Mouse (Mus musculus) mesoderm, embryonic 11.5 days (tissue): ENCODE data around the gene 4930544D05Rik.

ENCODE experiments used
- DNase-seq: peaks from one replicate; pipeline ENCODE4 v3.0.0-alpha.2; 2012; ENCODE audit warnings: low read depth, low spot score

The 4930544D05Rik gene

GRCm38 (mm10) chr11:70656456-70656927 lies 40.8 kb downstream of the 4930544D05Rik start:
- peak; percentile 64 for DNase-seq

- peak; percentile 21 for DNase-seq
These were observed 41.3 kb downstream of the 4930544D05Rik start, which contains the start of gene Eno3 for GRCm38 (mm10) chr11:70656964-70657363. Eno3 (plus strand) TSS chr11:70657202.

GRCm38 (mm10) chr11:70657573-70657972 lies 41.9 kb downstream of the 4930544D05Rik start:
- no peak for DNase-seq

- DNase-seq = no peak
These were observed 42.3 kb downstream of the 4930544D05Rik start for GRCm38 (mm10) chr11:70657991-70658390.

- DNase-seq = no peak
These were observed 42.9 kb downstream of the 4930544D05Rik start for GRCm38 (mm10) chr11:70658521-70658920.

GRCm38 (mm10) chr11:70658942-70659341 lies 43.3 kb downstream of the 4930544D05Rik start:
- DNase-seq = no peak

GRCm38 (mm10) chr11:70660571-70660970 lies 44.9 kb downstream of the 4930544D05Rik start:
- DNase-seq = no peak

GRCm38 (mm10) chr11:70663101-70663500 lies 47.5 kb downstream of the 4930544D05Rik start:
- no peak for DNase-seq

GRCm38 (mm10) chr11:70663957-70664356 lies 48.3 kb downstream of the 4930544D05Rik start:
- DNase-seq = no peak

GRCm38 (mm10) chr11:70664741-70665140 lies 49.1 kb downstream of the 4930544D05Rik start:
- no peak for DNase-seq
